Mouse (Mus musculus) yolk sac, embryonic 10.5 days (tissue): ENCODE data around the gene Coro1b.

Experiments used
- DNase-seq: peaks from one replicate; pipeline ENCODE4 v3.0.0-alpha.2; 2017; ENCODE audit warnings: low spot score

The Coro1b gene

DNA sequence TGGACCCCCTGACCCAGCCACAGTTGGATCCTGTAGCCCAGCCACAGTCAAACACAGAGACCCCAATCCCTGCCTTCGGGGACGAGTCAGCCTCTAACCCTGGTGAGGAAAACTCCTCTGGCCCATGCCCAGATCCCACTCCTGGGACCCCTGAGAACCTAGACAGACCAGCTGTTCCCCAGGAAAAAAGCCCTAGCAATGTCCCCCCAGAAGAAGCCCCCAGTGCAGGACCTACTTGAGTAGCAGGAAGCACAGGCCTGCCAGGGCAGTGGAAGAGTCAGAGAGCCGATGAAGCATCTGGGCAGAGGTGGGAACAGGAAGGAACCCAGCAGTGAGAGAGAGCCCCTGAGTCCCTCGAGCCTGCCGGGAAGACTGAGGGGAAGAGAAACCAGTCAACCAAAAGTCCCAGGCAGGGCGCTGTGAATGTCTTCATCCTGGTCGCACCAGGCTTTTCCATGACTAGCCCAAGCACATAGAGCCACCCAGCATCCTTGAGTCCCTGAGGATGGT is 4.6 kb upstream of the Coro1b start, which contains the start of gene Cabp4:
Gene Cabp4, minus strand, starts transcription at position 275 of the 510 bp plus-strand sequence.
- DNase-seq: no peak

DNA sequence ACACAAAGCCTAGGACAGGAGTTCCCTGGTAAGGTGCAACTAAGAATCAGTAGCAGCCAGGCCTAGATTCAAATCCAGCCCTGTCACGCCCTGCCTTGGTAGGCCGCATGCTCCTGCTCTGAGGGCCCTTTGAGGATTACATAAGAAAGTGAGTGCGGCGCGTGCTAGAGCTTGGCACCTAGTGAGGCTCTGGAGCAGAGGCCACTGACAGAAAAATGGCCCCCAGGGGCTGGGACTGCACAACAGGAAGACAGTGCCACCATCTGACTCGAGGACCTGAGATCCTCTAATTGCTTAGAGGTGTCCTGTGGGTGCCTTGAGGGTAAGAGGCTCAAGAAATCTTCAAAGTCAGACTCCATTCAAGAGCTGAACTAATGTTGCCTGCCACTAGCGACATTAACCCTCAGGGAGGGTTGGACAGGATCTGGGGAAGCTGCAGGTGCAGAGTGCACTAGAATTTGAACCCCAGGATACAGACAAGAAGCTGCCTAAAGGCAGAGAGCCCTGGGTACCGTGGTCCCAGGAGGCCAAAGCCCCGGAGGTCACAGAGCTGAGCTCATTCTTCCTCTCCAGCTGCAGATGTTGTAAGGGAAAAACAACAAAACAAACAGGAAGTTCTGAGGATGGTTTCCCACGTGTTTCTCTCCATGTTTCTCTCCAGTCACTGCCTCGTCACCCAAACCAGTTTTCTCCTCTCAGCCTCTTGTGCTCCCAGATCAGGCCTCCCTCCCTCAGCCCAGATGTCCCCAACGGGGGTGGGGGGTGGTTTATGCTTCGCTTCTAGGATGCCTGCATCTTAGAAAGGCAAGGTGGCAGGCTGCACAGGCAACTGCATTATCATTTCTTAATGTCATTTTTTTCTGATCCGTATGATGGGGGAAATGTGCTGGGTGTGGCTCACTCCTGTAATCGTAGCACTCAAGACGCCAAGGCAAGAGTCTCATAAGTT is 3.6 kb upstream of the Coro1b start:
- DNase-seq: no peak

DNA sequence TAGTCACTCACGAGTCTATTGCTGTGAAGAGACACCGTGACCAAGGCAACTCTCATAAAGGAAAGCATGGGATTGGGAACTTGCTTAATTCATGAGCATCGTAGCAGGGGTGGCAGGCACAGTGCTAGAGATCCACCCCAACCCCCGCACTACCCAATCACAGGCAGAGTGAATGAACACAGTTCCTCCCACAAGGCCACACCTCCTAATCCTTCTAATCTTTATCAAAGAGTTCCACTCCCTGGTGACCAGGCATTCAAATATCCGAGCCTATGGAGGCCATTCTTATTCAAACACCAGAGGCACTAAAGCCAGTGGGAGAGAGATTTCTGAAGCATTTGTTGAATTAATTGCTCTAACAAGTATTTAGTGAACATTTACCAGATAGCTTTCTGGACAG is 2.5 kb upstream of the Coro1b start:
- DNase-seq: no peak

GRCm38 (mm10) chr19:4146366-4147021 is 1.9 kb upstream of the Coro1b start:
- DNase-seq: no peak

DNA sequence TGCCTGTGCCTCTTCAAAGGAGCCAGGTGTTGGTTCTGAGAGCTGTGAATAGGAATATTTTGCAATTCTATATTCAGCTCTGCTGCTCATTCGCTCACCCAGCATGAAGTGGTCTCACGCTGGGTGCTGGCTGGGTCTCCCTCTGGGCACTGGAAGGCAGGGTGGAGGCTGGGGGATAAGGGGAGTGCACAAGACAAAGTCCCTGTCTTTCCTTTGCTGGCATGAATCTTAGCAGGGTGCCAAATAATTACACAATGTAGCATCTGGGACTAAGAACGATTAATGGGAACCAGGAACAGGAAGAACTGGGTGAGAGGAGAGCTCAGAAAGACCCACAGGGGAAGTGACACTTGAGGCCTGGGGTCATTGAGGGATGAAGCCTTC is 1.4 kb upstream of the Coro1b start:
- no peak for DNase-seq

GRCm38 (mm10) chr19:4147782-4148490 is 483 bp upstream of the Coro1b start:
- no peak for DNase-seq

DNA sequence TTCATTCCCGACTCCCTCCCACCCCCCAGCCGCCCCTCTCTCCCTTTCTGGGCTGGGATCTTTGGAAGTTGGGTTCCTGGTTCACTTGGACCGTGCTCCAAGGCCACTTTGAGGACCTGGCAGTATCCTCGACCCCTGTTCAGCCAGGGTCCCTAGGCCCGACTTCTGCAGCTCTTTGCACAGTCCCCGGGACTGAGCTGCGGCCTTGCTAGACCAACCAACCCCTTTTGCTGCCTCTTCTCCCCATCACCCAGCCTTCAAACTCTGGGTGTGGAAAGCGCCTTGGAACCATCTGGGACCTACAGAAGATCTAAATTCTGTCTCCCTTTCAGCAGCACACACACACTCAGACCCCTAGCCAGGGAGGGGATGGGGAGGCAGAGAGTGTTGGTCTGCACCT is 400 bp downstream of the Coro1b start:
- no peak for DNase-seq

DNA sequence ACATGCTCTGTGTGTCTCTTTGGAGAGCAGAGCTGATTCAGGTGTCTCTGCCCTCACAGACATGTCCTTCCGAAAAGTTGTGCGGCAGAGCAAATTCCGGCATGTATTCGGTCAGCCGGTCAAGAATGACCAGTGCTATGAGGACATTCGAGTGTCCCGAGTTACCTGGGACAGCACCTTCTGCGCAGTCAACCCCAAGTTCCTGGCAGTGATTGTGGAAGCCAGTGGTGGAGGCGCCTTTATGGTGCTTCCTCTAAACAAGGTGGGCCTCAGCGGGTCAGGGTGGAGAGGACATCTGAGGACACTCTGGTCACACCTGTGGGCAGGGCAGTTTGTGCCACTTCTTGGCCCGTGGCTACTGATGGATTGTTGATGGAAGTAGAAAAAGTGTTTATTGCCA is 864 bp downstream of the Coro1b start:
- DNase-seq: no peak

DNA sequence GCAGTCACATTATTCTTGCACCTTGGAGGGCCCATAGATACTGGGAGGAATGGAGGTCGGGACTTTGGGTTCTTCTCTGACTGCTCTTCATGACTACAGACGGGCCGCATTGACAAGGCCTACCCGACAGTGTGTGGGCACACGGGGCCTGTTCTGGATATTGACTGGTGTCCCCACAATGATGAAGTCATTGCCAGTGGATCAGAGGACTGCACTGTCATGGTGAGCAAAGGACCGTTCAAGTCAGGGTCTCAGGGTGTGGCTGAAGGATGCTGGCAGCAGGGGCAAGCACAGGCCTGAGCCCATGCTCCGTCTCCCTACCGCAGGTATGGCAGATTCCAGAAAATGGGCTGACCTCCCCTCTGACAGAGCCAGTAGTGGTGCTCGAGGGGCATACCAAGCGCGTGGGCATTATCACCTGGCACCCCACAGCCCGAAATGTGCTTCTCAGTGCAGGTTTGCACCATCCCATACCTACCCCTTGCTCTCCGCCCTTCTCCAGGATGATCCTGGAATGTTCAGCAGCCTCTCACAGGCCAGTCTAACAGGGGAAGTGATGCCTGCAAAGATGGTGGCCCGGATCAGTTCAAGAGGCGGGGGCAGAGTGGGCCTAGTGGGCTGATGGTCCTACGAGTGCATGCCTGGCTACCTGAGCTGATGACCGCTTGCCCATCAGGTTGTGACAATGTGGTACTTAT is 1.5 kb downstream of the Coro1b start:
- DNase-seq: no peak

- DNase-seq: no peak
Measured at GRCm38 (mm10) chr19:4150567-4151487, 2.4 kb downstream of the Coro1b start.

- DNase-seq: no peak
Measured at GRCm38 (mm10) chr19:4151488-4151860, 3.1 kb downstream of the Coro1b start.

- no peak for DNase-seq
Measured at GRCm38 (mm10) chr19:4151898-4152297, 3.5 kb downstream of the Coro1b start.

DNA sequence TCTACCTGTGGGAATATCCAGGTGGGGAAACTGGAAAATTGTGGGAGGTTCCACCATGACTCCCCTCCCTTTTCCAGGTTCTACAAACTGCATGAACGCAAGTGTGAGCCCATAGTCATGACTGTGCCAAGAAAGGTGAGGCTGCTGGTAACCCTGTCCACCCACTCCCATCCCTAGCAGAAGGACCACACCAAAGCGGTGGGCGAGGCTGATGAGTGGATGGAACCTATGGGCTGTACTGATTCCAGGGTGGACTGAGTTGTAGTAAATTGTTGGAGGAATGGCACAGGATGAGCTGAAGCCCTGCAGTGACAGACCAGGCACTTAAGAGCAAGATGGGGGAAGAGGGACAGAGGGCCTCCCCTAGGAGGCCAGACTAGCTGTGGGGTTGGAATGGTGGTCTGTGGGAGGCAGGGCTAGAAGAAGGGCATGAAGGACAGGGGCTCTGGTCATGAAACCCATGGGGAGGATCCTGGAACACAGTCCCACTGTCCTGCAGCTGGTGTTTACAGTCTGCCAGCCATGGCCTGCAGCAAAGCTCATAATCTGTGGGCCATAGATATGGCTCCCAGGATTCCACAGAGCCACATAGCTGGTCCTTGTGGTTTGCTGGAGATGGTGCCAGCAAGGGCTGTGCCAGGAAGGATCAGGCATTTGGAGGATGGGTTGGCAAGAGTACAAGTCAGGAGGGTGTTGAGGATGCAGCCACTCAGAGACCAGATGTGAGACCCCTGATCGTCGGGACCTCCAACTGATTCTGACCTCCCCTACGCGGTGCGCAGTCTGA is 4.2 kb downstream of the Coro1b start:
- DNase-seq: no peak

- no peak for DNase-seq
Measured at GRCm38 (mm10) chr19:4153232-4153654, 4.8 kb downstream of the Coro1b start, which contains the start of gene Ptprcap. TSS of gene Ptprcap (plus strand) at chr19:4153604.

GRCm38 (mm10) chr19:4154437-4155222 is 6.2 kb downstream of the Coro1b start:
- DNase-seq: no peak

DNA sequence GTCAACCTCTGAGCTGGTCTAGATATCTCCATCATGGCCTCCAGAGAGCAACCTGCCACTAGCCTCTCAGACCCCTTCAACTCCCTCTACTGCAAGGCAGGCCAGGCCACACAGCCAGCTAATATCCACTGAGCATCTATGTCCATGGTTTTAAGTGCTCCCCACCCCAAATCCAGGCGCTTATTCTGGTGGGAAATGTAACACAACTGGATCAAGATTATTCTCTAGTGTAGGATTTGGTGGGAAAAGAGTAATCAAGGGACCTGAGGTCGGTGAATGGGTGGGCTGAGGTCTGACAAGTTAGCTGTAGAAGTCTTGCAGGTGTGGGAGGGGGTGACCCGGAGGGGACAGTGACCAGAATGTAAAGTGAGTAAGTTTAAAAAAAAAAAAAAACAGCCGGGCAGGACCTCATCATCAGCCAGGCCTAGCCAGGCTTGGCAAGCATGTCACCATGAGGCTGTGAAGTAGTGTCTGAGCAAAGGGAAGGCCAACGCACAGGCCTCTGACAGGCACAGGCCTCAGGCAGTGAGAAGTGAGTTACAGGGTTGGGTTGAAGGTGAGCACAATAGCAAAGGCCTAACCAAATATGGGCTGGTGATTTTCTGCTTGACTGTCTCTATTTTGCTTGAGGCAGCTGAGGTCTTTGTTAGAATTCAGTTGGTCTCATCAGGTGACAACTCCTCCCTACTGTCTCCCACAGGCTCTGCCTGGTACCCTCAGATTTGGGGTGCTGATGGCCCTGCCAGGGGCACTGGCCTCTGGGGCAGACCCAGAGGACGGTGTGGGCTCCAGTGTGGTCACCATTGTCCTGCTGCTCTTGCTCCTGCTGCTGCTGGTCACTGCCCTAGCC is 7.0 kb downstream of the Coro1b start:
- no peak for DNase-seq

- DNase-seq: no peak
Measured at GRCm38 (mm10) chr19:4156073-4156579, 7.7 kb downstream of the Coro1b start.

GRCm38 (mm10) chr19:4156771-4157170 is 8.4 kb downstream of the Coro1b start:
- no peak for DNase-seq
